Mouse (Mus musculus) hematopoietic multipotent progenitor cell, adult 10-12 weeks (in vitro differentiated cells): ENCODE results near the gene Cep57. TPM values are rescaled to one million over a fixed set of nuclear protein-coding genes. Genes with fewer than 3 reads are reported as not detected.

Source experiments
- polyA plus RNA-seq: library from polyadenylated mRNA; stranded (reverse); fragments of >175 nt; gene quantifications from 2 replicates; pipeline ENCODE4 v1.2.3, GENCODE M21; 2012; ENCODE audit warnings: low replicate concordance

Cep57 gene
- polyA plus RNA-seq = 15.6 and 17.7 TPM in 2 replicates

DNA sequence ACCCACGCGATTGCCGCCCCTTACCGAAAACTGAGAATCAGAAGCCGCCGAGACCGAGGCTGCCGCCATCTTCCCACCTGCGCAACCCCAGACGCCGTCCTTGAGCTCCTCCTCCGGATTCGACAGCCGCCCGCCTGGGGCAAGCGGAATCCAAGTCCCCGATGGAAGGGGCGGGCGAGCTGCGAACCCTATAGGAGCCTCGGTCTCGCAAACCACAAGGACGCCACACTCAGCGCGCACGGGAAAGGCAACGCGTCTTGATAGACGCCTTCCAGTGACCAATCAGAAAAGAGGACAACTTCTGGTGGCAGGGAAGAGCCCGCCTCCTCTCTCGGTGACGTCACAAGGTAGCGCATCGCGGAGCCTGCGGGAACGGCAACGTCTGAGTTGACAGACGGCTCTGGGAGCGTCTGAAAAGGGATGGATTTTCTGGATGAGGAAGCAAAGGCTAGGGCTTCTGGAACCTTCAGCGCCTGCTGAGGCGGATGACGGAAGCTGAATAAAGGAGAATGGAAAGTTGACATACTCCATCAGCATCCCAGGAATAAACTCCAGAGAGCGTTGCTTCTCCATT, at the start of gene Cep57:
Cep57 (minus strand) TSS at position 276 of the 574 bp plus-strand sequence.

DNA sequence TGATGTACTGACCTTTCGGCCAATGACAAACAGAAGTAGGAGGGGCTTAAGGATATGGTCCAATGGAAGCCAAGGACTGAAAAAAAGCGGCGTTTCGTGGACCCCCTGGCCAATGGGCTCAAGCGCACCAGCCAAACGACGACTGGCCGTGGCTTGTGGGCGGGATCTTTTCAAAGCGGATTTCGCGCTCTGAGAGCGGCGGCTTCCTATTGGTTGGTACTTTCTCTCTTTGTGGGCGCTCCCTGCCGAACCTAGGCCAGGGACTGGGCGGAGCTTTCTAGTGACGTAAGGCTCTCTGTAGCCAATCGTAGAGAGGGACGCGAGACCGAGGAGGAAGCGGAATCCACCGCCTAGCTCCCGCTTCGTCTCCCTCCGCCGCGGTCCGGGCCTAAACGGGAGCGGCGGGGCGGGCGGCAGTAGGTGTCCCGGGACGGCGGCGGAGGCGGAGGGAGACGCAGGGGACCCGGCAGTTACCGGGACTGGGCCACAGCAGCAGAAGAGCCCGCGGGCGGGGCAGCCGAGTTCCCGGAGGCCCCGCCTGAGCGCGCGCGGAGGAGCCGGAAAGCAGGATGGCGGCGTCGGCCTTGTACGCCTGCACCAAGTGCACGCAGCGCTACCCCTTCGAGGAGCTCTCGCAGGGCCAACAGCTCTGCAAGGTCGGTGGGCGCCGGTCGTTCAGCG, 639 bp upstream of the Cep57 start, which contains the start of gene Fam76b:
Fam76b (plus strand) TSS at position 311 of the 681 bp plus-strand sequence.

Other genes starting within 250 kb of the Cep57 start
- gene Mtmr2, start 78.7 kb downstream of the Cep57 start, polyA plus RNA-seq = 11.3 and 13.1 TPM in 2 replicates
- 28.5 and 35.5 TPM in 2 replicates for gene Fam76b, start 609 bp upstream of the Cep57 start, polyA plus RNA-seq